Mouse (Mus musculus) gastrocnemius, adult 2 months (tissue): ENCODE measurements around the gene Mecom. TPM values are rescaled to one million over a fixed set of nuclear protein-coding genes. Genes with fewer than 3 reads are reported as not detected.
"Not testable (repeated sequence)": the region's sequence is repeated elsewhere in the genome, so short reads cannot be mapped to it uniquely, and the experiment has no call there.

ENCODE experiments used
- DNase-seq: peaks from one replicate; pipeline ENCODE4 v3.0.0; 2022
- H3K27ac ChIP-seq: fragments of 200-600 bp; 2 replicates; pipeline ENCODE4 v1.8.1; 2022; ENCODE audit warnings: mild to moderate bottlenecking
- H3K4me3 ChIP-seq: fragments of 200-600 bp; 2 replicates; pipeline ENCODE4 v1.8.1; 2022; ENCODE audit warnings: mild to moderate bottlenecking, moderate library complexity
- CTCF ChIP-seq: fragments of 200-600 bp; IDR thresholded peaks from 2 replicates; pipeline ENCODE4 v1.8.1; 2022; ENCODE audit warnings: antibody characterized with exemption, mild to moderate bottlenecking, moderate library complexity
- intact Hi-C: fragments of 180-260 bp; cut with DNase I; formaldehyde crosslinking; loops from one replicate; pipeline ENCODE4 v1.15.1; 2025
- long read RNA-seq, 2 experiments: library from polyadenylated mRNA; stranded (forward); transcript quantifications; one replicate each; pipeline ENCODE4 v2.0.0; 2021
- total RNA-seq, 2 experiments: library from RNA; stranded (reverse); gene quantifications; 2 replicates each; pipeline ENCODE4 v1.2.3; 2021

Mecom gene
- total RNA-seq: 1 to 10 TPM; 5.8 to 6.9 TPM
- long read RNA-seq, experiment 1, partial matches to known transcripts: 0 of 2 reads
- long read RNA-seq, experiment 1, other reads (novel, unspliced or antisense): 2 of 2 reads
- long read RNA-seq, experiment 2, partial matches to known transcripts: 1 of 4 reads
- long read RNA-seq, experiment 2, other reads (novel, unspliced or antisense): 3 of 4 reads

DNA sequence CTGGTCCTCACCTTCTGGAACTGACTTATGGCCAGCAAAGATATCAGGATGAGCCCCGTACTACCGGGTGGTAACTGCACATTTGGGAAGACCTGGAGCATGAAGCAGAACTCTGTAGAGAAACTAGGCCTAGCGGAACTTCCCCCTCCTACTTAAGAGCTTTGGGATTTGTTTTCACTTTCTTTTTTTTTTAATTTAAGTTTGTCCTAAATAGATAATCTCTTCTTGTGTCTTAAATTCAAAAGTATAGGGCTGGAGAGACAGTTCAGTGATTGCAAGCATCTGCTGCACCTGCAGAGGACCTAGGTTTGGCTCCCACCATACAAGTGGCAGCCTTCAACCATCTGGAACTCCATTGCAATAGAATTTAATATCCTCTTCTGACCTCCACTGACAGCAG lies at the start of gene Mecom:
TSS of gene Mecom (minus strand) at position 101 of the 400 bp plus-strand sequence.
- peak within 1 kb of the TSS; percentile 79 for H3K27ac ChIP-seq
- intact Hi-C loops: no loop called here
- no peak for TF ChIP-seq CTCF
- H3K4me3 ChIP-seq: peak within 1 kb of the TSS; percentile 65
- DNase-seq: no peak

DNA sequence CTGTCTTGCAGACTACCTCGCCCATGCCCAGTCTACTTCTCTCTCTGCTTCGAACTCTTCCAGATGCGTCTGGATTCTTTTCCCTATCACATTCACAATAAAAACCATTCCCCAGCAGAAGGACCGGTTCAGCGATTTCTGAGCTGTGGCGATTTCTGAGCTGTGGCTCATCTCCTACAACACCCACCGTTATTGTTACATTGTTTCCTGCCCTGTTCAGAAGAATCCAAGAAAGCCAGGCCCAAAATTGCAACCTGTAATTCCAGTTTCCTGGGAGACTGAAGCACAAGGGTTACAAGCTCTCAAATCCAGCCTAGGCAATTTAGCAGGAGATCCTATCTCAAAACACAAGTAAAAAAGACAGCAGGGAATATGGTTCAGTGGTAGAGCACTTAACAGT lies 49.5 kb upstream of the Mecom start:
- no peak for TF ChIP-seq CTCF
- DNase-seq: no peak
- intact Hi-C loops: no loop called here

DNA sequence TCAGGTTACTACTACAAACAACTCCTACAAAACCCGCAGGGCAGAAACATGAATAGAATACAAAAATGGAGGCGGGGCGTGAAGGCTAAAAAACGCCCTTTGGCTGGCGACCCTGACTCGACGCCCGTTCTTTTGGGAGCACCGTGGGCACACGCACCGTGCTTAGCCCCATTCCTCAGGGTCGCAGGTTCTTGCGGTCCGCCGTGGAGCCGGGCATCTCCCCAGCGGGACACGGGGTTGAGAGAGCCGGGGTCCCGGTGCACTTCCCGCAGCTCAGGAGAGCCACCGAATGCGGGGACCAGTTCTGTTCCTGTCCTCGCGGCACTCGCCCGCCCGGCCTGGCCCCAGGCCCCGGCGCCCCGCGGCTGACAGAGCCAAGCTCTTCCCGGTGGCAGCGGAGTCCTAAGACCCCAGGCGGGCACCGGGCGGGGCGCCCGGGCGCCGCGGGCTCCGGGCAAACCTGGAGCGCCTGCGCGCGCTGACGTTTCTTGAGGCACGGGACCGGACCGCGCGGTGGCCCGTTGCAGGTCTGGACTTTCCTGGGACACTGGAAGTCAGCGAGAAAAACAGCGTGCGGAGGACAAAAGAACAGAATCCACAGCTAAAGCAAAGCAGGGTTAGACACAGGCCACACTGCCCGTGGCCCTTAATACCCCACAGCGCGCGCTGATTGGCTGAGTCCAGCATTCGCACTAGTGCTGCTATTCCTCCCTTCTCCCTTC lies 47.5 kb upstream of the Mecom start:
- intact Hi-C loops: no loop called here
- H3K4me3 ChIP-seq: peak overlapping the region; percentile 89
- H3K27ac ChIP-seq: peak overlapping the region; percentile 86
- peak; percentile 72 for DNase-seq
- no peak for TF ChIP-seq CTCF

More for the DNA sequence above, 49.5 kb upstream of the Mecom start:
- Histone ChIP-seq H3K27ac (no peak overlapping the region), H3K4me3 (no peak overlapping the region)

DNA sequence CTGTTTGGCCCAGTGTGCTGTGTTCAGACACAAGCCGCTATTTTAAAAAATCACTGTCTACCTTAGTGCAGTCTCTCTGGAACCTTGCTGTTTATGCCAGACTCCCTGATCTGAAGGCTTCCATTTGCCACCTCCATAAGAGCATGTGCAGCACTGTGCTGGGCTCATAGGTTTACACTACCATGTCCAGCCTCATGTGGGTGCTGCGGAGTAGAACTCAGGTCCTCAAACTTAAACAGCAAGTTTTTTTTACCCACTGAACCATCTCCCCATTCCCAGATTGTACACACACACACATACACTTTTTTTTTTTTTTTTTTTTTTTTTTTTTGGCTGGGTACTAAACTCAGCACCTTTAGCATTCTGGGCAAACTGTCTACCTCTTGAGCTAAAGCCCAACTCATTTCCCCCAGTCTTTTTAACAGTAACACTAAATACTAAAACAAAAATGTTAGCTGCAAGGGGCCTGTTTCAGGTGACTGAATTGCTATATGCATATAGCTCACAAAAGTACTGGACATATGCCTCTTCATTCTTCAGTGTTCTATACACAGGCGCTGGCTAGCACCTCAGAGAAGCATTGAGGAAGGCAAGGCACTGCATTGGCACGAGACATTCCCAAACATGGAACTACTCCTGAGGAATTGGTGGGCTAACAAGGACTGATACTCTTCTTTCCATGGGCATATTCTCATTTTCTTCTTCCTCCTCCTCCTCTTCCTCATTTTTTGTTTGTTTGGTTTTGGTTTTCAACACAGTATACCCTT lies 46.1 kb upstream of the Mecom start:
- no peak overlapping the region for H3K4me3 ChIP-seq
- TF ChIP-seq CTCF: peak; percentile 4; the same call in 1 of the 2 replicates
- no peak overlapping the region for H3K27ac ChIP-seq
- intact Hi-C loops: loop anchor here (2.0 to 5.0 kb wide), 2 partner anchors 379 to 543 kb away; no protein-coding TSS in a partner anchor
- no peak for DNase-seq

DNA sequence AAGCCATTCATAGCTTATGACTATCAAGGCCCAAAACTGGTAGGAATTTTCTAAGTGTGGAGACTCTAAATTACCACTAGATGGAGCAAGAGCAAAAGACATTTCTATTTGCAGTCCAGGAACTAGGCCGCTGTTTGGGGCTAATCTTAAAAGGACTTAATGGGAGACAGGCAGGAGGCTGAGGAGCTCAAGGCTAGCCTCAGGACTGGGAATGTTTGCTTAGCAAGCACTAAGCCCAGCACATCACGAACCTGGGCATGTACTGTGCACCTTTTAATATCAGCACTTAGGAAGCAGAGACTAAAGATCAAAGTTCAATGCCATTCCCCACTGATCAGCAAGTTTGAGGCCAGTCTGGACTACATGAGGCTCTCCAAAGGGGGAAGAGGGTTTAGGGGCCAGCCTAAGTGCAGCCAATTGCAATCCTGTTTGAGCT lies 44.6 kb upstream of the Mecom start:
- TF ChIP-seq CTCF: peak; percentile 90
- DNase-seq: peak; percentile 21
- intact Hi-C loops: loop anchor here (2.0 to 5.0 kb wide), 2 partner anchors 380 to 545 kb away; no protein-coding TSS in a partner anchor
- Histone ChIP-seq H3K27ac (peak overlapping the region; percentile 35; the same call in 1 of the 2 replicates), H3K4me3 (no peak overlapping the region)

DNA sequence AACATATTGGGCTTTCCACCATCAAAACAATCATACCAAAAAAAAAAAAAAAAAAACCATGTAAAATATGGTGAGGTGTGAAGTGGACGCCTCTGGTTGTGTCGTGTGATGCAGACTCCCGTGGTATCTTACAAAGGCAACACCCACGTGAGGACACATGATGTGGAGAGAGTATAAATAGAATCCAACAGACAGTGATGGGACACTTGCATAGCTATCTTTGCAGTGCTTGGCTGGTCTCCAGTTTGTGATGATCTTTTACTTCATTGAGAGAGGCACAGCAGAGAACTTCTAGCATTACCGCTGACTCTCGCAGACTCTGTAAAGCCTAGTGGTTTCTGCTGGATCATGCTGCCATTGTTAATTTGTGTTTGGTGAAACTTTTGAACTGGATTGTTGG lies 41.1 kb upstream of the Mecom start:
- no peak for DNase-seq
- intact Hi-C loops: no loop called here
- H3K4me3 ChIP-seq: no peak overlapping the region
- no peak for TF ChIP-seq CTCF
- H3K27ac ChIP-seq: no peak overlapping the region

DNA sequence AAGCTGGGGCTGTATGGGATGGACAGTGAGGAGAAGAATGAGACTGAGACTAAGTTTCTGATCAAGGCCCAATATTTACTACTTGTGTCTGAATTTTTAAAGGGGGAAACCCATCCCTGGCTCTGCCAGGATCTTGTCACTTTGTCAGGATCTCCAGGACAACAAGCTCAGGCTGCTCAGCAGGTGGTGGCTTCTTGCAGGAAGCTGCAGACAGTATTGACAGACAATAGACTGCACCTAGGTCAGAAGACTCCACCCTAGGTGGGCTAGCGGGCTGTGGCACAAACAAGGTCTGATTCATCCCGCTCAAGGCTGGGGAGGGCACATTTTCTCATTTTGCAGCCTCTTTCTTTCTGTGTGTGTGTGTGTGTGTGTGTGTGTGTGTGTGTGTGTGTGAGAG lies 25.7 kb upstream of the Mecom start:
- DNase-seq: no peak
- H3K4me3 ChIP-seq: no peak overlapping the region

DNA sequence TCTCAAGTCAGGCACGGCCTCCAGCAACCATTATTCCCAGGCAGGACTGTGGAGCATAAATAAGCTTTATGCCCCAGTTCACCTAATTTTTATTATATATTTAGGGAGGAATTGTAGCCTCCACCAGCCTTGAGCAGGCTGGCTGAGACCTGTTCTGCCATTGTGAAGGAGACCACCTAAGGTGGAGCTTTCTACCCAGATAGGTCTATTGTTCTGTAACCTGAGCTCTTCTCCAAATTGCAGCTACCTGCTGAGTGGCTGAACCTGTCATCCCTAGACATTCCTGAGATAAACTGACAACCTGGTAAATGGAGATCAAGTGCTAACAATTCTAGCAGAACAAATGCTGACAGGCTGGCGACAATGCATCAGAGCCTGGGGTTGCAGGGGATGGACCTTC lies 18.5 kb upstream of the Mecom start:
- H3K4me3 ChIP-seq, H3K27ac ChIP-seq, DNase-seq, intact Hi-C loops: not testable (repeated sequence)

More for the DNA sequence above, 25.7 kb upstream of the Mecom start:
- H3K27ac ChIP-seq: no peak overlapping the region
- no peak for TF ChIP-seq CTCF
- intact Hi-C loops: no loop called here

DNA sequence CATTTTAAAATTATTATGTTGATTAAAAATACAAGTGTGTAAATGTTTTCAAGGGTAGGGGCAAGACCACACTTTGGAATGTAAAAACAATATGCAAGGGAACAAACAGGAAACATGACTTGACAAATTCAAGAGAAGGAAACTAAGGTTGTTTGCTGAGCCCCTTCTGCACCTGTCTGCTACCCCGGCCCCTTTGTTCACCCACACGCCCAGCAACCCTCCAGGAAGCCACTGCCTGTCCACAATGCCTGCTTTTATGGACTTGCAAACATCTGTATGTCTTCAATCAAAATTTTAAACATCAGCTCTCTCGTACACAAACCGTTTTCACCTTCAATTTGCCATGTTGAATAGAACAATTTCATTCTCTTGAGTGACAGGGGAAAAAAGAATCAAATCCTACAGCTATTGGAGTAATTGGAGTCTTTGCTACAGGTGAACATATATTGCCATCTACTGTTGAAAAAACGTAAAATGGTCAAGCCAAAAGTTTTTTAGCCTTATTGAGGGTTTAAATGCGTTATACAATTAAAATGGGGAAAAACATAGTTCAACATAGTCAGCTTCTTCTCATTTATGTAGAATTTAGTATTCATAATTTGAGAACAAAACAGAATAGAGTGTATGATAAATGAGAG lies 13.0 kb upstream of the Mecom start:
- DNase-seq: no peak
- intact Hi-C loops: loop anchor here (2.0 kb wide), 1 partner anchor 748 kb away; no protein-coding TSS in a partner anchor
- no peak overlapping the region for H3K4me3 ChIP-seq
- H3K27ac ChIP-seq: no peak overlapping the region
- TF ChIP-seq CTCF: peak; percentile 63

DNA sequence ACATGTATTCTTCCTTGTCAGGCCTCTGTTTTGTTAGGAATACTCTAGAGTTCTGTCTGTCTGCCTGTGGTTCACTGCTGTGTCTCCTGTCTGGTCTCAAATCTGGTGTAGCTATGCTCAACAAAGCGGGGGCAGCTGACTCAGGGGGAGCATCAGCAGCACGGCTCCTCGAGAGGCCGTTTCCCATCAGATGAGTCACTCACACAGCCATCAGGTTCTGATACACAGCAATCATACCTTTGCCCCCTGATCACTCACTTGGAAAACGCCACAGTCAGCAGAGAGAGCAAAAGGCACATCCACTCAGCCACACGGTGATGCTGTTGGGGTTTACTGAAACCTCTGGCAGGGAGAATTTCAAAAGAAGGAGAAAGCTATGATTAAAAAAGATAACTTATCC lies 5.9 kb upstream of the Mecom start:
- Histone ChIP-seq H3K27ac (no peak overlapping the region), H3K4me3 (no peak overlapping the region)
- TF ChIP-seq CTCF: no peak
- no peak for DNase-seq
- intact Hi-C loops: no loop called here

DNA sequence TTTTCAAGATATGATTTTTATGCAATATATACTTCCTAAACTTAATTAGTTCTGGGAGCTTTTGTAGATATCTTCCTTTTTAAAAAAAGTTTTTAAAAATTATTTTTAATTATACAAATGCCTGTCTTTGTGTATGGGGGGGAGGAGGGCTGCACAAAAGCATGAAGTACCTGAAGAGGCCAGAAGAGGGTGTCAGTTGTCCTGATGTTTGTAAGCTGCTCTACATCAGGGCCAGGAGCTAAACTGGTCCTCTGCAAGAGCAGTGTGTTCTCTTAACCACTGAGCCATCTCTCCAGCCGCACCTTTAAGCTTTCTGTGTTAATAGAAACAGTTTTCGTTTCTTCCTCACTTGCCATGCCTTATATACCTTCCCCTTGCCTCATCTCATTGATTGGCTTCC lies 2.4 kb upstream of the Mecom start:
- H3K4me3 ChIP-seq: no peak overlapping the region
- no peak for DNase-seq
- intact Hi-C loops: no loop called here

DNA sequence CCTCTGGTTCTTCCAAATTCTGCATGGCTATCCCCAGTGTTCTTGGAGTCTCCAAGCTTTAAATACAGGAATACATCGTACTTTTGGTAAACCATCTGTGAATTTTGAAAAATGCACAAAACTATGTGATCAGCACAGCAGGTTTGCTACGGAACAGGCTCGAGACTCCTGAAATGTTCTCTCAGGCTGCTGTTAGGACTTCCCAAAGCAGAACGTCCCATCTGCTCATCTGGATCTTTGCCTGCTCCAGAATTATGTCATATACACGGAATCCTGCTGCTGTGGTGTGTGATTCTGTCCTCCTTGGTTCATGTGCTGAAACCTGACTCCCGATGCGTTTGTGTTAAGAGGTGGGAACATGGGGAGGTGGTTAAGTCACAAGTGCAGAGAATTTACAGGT lies 1.1 kb upstream of the Mecom start:
- no peak for DNase-seq
- Histone ChIP-seq H3K27ac (no peak overlapping the region), H3K4me3 (no peak overlapping the region)
- intact Hi-C loops: no loop called here
- no peak for TF ChIP-seq CTCF

More for the DNA sequence above, 2.4 kb upstream of the Mecom start:
- no peak overlapping the region for H3K27ac ChIP-seq
- peak; percentile 33 for TF ChIP-seq CTCF
